Mouse (Mus musculus) layer of hippocampus, adult 9-11 months (tissue): Measurements from ENCODE around the gene B3galnt1.
A peak's percentile ranks its signal among the peaks of the same experiment; 100 is the strongest.
"Not testable (repeated sequence)": the region's sequence is repeated elsewhere in the genome, so short reads cannot be mapped to it uniquely, and the experiment has no call there.

Experiments
- DNase-seq: peaks from one replicate; pipeline ENCODE4 v3.0.0; 2022

B3galnt1 gene

DNA sequence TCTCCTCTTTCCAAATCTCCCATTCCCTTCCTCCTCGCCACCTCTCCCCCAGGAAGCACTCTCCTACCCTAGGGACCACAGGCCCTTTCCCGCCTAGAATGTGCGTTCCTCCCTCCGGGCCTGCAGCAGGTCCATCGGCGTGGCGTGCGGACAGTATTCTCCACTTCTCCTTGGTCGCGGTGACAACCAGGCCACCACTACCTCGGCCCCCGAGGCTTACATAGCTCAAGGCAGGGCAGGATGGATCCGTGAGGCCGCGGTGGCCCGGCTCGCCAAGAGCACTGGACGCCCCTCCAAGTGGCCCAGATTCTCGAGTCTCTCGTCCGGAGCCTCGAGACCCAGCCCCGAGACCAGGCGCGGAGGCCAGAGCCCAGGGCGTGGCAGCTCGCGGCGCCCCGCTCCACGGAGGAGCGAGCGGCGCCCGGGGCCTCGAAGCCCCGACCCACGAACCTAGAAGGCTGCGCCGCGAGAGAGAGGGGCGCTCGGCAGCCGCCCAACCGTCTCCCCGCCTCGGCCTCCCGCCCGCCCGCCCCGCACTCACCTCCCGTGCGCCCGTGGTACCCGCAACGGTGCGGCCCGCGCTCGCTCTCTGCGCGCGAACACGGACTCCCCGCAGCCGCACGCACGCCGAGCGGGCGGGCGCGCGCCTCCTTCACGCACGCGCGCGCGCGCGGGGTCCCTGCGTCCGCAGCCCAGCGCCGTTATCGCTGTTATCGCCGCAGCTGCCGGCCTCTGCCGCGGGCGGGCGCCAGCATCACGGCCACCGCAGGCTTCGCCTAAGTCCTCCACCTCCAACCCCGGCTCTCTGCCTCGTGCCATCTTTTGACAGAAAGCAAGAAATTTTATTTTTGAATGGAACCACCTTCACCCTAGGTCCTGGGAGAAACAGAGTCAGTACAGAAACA is at the start of gene B3galnt1:
B3galnt1 (minus strand) TSS at position 700 of the 905 bp plus-strand sequence.
- DNase-seq = peak; percentile 45

DNA sequence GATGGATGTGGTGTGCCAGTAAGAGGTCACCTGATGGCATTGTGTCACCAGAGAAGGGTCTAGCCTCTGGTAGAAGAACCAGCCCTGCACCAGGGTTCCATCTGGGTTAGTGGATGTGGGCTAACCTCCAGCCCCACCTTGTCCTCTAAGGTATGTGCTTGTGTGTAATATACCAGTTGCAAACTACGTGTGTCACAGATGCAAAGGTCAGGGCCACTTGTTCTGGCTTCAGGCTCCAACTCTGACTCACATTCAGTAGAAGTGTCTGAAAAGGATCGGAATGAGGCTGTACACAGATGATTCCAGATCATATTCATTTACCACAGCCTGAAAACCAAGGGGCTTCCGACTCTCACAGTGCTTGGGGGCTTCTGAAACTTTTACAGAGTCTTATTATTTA is 35.8 kb upstream of the B3galnt1 start:
- DNase-seq = no peak

DNA sequence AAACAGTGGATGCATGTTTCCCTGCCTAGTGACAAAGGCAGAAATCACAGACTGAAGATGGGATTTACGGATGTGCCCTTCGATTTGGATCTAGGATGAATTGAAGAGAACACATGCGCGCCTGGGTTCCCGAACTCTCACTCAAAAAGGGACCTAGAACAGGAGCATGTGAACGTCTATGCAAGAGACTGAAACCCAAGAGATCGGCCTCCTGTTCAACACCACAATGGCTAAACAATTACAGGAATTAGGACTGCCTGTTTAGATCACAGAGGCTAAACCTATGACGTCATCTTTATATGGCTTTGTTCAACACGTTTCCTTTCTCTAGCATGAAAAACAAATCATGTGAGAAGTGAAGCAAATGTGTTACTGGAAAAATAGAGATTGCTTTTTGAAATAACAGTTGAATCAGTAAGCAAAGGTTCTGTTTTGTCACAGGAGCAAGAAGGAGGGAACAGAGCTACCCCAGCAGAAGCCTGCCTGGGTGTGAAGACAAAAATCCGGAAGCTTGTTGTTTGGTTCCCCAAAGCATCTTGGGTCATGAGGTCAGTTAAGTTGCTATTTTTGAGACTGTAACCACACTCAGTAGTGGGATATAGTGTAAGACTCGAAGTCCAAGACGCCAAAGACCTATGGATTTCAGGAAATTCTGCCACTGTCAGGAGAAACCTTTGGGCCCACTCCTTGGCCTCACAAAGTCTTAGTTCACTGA is 35.1 kb upstream of the B3galnt1 start:
- DNase-seq = peak; percentile 37

DNA sequence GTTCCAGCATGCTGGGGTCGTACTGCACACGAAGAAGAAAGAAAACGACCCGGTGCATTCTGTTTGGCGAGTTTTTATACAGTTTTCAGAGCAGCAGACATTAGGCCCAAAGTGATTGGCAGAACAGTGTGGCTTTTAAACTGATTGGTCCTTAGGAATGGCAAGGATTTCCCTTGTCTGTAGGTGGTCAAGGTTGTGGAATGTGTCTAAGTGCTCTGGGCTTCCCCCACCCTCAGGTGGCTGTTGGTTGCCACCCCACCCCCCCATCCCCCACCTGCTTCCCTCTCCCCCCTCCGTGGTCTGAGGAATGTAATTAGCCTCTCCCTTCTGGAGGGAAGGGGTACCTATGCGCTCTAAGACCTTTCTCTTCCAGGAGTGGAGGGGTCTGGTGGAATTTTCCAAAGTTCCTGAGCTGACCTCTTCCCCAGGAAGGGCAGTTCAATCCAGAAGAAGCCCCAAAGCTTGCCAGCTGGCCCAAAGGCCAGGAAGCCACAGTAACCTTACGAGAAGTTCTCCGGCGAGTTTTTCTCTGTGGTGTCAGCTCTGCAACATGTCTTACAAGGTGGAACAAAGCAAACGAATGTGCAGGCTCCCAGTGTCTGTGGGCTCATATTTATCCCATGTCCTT is 28.3 kb upstream of the B3galnt1 start:
- DNase-seq = no peak

DNA sequence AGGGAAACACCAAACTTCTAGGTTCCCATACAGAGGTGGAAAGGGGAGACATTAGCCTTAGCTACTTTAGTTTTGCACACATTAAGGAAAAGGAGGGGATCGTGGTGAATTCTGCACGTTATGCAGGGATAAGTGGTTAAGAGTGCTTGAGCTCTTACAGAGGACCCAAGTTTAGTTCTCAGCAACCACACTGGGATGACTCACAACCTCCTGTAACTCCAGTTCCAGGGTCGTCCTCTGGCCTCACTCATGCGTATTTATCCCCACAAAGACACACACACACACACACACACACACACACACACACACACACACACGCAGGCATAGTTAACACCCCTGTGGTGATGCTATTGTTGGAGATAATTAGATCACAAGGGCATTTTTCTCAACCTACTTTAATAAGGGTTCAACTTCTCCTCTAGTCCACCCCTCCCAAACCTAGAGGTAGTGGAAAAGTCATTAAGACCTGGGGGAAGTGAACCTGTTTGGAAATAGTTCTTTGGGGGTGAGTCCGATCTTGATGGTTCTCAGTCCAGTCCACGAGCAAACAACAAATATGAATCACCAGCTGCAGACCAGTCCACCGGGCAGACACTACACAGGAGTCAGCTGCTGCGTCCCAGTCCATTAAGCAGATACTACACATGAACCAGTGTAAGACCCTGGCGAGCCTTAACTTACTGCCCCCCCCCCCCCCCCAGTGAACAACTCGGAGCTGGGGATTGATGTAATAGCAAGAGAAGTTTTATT is 27.6 kb upstream of the B3galnt1 start:
- no peak for DNase-seq

DNA sequence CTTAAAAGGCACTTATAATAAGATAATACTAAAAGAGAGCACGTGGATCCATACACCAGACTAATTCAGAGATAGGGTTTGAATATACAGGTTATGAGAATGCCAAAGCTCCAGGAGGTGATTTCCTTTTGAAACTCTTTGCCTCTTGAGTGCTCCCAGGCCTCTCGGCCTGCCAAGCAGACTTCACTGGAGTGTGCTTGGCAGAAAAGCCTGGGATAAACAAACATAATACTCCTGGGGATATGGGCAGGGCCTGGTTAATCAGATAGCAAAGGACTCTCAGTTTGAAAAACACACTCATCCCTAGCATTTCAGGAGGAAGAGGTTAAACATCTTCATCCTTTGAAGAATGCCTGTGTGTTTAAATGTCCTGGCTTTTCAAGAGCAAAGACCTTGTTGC is 25.4 kb upstream of the B3galnt1 start:
- no peak for DNase-seq

DNA sequence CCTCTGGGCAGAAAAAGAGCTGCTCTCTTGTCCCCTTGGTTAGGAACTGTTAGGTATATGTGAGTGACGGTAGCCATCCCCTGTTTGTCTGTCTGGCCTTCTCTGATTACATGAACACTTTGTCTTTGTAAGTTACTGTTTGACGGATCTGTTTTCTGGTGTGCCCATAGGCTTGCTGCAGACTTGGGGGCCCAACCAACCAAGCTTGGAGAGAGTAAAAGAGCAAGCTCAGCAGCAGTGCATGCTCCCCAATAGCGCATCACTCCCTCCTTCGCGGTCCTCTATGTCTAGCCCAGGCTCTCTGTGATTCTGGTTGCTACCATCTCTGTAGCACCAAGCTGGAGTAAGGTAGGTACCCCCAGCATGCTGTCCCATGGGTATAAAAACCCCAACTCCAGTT is 9.1 kb upstream of the B3galnt1 start:
- DNase-seq = no peak

DNA sequence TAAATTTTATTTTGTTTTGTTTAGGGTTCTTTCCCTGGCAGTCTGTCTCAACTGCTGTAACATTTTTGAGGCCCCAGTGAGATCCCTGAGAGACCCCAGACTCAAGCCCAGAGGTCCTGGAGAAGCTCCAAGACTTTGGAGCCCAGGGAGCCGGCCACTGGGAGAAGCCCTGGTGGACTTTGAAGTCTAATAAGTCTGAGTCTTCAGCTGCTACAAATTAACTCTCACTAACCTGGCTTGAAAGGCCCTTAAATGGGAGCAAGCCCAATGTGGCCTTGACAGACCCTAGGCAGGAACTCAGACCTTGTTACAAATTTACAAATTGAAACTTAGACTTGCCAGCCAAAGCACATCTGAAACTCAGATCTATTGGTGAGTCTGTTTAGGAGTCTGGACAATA is 8.7 kb upstream of the B3galnt1 start:
- DNase-seq = no peak

DNA sequence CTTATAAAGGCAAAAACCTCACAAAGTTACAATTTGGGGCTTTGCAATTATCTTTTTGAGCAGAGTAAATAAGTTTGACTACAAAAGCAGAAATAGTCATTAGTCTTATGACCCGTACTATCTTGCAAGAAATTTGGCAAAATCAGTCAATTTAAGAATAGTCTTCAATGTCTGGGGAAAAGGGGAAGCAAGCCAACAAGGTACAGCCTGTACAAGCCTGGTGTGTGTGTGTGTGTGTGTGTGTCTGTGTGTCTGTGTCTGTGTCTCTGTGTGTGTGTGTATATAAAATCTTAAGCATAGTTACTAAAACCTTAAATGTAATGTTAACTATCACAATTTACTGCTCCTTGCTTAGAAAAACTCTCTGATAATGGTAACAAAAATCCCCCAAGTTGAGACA is 8.2 kb upstream of the B3galnt1 start:
- DNase-seq = no peak

DNA sequence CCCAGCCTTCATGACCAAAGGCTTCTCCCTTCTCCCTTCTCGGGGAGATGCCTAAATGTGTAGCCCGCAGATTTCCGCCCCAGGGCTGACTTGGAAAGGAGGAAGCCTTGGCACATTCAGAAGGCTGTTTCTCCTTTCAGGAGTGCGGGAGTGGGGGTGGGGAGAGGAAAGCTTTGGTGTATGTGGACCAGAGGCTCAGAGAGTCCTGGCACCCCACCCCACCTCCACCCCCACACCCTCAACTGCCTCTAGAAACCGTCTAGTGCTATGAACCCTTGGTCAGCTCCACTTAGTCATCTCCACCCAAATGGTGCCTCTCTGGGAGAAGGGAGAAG is 373 bp upstream of the B3galnt1 start:
- no peak for DNase-seq

DNA sequence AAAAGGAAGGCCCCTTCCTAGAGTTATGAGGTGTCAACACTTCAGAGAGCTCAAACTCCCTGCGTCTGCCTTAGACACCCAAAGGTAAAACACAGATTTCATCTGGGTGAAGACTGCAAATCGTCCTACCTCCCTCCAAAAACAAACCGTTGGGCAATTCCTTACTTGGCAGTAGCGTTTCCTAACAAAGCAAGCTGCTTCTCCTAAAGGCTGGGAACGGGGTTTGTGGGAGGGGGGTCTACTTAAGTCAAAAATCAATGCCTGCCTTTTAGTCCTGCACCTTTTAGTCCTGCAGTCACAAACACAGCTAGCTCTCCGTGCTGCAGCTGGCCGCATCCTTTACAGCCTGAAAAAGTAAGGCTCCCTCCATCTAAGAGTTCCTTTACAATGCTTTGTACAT is 944 bp downstream of the B3galnt1 start:
- DNase-seq = no peak

DNA sequence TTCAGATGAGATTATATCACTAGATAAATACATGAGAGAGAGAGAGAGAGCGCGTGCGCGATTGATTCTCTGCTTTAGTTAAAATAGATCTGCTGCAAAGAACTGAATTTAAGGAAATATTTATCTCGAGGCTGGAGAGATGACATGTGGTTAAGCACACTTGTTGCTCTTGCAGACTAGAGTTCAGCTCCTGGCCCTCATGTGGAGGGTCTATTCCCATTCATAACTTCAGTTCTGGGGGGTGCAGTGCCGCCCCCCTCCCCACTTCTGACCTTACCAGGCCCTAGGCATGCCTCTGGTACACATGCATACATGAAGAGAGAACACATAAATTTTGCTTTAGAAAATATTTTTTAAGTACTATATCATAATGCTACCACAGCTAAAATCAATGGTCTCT is 1.5 kb downstream of the B3galnt1 start:
- DNase-seq = no peak

DNA sequence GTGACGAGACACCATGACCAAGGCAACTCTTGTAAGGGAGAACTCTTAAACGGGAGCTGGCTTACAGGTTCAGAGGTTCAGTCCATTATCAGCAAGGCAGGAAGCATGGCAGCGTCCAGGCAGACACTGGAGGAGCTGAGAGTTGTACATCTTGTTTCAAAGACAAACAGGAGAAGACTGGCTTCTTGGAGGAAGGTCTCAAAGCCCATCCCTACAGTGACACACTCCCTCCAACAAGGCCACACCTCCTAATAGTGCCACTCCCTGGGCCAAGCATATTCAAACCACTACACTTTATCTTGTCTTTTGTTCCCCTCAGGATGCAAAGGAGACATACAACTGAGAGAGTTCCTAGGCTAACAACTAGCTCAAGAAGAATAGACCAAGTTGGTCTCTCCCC is 2.6 kb downstream of the B3galnt1 start:
- DNase-seq = no peak

DNA sequence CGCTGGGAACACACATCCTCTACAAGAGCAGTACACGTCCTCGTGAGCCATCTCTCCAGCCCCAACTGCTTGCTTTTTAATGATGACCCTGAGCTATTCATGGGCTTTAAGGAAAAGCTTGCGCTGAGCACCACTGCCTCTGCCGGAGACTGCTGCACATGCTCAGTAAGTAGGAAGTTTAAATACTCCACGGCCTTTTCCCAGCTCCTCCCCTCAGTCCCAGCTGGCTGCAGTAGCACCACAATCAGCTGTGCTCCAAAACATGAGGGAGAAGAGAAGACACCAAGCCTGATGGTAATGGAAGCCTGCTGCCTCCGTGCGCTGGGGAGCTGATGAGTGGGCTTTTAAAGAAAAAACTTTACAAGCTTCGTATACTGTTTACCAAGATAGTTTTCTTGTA is 4.7 kb downstream of the B3galnt1 start:
- DNase-seq = no peak

DNA sequence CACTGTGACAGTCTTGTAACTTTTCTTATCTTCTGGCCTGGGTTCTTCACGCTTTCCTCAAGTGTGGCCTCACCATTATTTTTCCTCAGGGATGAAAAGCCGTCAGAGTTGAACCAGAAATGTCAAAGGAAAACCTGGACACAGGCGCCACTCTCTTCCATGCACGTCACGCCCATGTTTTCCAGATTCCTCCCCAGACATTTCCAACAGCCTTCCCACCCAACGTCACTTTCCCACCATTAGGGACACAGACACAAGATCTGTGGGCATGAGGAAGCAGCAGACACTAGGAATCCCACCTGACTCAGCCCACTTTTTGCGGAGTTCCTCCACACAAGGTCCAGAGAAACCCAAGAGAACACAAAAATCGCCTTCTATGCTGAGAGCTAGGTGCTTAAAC is 5.3 kb downstream of the B3galnt1 start:
- no peak for DNase-seq

DNA sequence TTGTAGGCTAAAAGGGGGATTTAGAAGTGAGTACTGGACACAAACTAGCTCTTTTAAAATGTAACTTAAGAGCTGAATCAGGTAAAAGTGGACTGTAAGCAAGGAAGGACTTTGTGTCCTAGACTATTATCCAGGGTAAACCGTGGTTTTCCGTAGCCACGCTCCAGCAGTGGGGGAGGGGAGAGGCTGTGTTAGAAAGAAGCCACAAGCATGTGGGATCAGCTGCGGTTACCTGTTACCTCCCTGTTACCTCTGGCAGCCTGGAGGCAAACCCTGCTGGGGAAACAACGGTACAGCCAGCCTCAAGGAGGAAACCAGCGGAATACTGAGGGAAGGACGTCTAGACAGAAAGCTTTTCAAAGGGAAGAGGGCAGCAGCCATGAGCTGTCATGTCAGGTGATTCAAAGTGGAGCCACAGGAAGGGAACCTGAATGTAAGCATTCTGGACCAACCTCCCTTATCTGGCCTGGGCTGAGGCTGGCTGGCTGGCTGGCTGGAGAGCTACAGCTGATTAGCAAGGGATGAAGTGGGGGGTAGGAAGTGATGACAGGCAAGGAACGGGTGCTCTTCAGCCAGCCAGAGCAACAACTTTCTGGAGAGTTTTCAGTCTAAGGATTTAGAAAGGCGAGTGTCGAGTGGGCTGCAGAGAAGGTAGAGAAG is 10.5 kb downstream of the B3galnt1 start:
- no peak for DNase-seq

DNA sequence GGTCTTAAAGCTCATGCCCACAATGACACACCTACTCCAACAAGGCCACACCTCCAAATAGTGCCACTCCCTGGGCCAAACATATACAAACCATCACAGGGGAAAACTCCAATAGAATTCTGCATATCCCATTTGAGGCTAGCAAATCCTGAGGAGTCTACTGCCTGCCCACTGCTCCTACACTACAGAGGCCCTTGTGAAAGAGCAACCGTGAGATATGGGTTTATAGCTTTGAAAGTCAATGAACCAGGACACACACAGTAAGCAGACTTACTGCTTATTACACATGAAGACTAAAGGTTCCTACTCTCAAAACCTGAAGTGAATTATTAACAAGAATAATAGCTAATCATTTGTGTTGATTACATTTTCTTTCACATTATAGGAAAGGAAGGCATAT is 15.0 kb downstream of the B3galnt1 start:
- DNase-seq = no peak

DNA sequence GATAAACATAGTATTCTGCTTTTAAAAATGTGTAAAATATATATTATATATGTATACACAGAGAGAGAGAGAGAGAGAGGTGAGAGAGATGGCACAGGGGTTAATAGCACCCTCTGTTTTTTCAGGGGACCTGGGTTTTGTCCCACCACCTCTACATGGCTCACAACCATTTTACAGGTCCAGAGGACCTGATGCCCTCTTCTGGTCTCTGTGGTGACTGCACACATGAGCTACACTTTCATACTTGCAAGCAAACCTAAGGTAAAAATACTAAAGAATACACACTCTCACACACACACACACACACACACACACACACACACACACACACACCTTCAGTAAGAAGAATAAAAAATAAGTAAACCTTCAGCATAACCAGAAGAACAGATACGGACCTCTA is 20.0 kb downstream of the B3galnt1 start:
- DNase-seq = no peak

DNA sequence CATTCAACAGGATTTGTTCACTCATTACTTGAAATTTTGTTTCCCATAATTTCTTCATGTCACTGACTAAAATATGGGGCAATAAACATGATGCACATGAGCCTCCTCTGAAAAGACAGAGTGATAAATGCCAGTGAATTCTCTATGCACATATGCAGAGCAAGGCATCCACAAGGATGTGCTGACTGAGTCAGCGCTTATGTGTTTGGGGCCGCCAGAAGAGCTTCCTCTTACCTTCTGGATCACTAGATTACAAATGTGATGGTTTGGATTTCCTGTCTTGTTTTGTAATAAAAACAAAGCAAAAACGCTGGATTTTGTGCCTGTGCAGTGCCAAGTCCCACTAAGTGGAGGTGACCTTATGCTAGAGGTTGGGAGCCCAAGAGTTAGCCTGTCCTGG is 22.0 kb downstream of the B3galnt1 start:
- DNase-seq = no peak

DNA sequence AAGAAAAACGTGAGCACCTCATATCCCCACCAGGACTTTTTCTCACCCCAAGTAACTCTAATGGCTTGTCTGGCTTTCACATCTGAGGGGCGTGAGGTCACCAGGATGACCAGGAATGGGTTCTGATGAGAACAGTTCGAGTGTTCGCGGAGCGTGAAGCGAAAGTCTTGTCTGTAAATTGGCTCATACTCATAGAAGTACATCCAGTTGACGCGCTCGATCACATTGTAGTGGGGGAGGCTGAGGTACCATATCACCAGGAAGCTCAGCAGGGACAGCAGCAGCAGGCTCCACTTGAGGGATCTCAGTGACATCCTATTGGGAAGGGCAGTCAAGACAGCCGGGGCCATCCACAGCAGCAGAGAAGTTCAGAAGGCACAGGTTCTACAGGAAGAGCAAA is 23.2 kb downstream of the B3galnt1 start:
- DNase-seq = no peak

DNA sequence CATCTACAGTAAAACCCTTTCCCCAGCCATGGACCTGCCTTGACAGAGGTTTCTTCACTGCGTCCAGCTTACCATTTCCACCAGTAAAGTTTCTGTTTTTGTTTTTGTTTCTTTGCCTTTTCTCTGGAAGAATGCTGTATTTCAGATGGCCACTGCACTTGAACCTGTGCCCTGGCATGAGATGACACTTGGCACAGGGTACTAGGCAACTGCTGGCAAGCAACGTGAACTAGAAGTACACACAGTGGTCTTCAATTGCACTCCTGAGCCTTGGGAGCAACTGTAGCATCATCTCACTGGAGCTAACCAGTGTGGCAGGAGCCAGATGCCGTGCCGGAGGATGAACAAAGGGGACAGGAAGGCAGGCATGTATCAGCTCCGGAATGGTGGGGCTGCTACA is 26.2 kb downstream of the B3galnt1 start:
- DNase-seq = no peak

DNA sequence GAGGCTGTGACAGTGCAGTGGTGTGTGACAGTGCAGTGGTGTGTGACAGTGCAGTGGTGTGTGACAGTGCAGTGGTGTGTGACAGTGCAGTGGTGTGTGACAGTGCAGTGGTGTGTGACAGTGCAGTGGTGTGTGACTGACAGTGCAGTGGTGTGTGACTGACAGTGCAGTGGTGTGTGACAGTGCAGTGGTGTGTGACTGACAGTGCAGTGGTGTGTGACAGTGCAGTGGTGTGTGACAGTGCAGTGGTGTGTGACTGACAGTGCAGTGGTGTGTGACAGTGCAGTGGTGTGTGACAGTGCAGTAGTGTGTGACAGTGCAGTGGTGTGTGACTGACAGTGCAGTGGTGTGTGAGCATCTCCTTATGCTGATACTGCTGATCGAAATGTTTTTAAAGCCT is 33.2 kb downstream of the B3galnt1 start:
- DNase-seq = not testable (repeated sequence)

DNA sequence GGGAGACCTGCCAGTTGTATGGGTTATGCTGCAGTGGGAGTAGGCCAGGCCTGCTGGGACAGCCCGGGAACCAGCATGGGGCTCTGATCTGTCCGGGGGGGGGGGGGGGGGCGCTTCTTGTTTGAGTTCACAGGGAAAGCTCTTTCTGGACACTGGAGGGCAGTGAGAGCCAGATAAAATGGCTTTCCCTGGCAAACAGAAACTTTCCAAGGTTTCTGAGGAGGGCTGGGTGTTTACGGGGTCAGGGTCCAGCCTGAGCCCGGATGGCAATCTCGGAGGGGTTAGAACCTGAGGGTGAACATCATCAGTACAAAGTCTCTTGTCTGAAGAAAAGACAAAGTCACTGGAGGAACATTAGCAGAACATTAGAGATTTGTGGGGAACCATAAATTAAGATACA is 35.4 kb downstream of the B3galnt1 start:
- DNase-seq = no peak
